Mouse (Mus musculus): ENCODE results near the gene Gm3543.
"Not testable (repeated sequence)": the region's sequence is repeated elsewhere in the genome, so short reads cannot be mapped to it uniquely, and the experiment has no call there.

The Gm3543 gene

GRCm38 (mm10) chr14:41983225-41983624 lies at the start of gene Gm3543:
Gene Gm3543, minus strand, starts transcription at chr14:41983325.
- not testable (repeated sequence) for DNase-seq (ENCODE audit: low spot score in 2 of 2)

GRCm38 (mm10) chr14:41968596-41968995 lies 14.5 kb downstream of the Gm3543 start:
- not testable (repeated sequence) for DNase-seq (ENCODE audit: low spot score in 2 of 2)

DNA sequence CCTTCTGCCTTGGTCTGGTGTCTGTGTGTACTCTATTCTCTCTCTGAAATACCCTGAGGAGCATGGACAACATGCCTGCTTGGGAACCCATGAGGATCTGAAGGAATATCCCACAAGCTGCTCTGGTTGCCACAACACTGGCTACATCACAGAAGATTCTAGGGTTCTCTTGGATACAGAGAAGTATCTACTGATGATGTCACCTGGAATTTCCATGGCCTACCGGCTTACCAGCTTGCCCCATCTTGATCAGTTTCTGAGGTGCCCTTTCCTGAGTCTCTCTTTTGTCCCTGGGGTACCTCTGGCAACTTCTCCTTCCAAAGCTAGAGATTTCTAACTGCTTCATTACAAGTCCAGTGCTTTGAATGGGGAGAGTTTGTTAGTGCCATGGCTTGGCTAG lies 15.3 kb downstream of the Gm3543 start, which contains the start of gene Gm6401:
Gm6401 (minus strand) TSS at position 101 of the 400 bp plus-strand sequence.
- not testable (repeated sequence) for DNase-seq (ENCODE audit: low spot score in 2 of 2)

DNA sequence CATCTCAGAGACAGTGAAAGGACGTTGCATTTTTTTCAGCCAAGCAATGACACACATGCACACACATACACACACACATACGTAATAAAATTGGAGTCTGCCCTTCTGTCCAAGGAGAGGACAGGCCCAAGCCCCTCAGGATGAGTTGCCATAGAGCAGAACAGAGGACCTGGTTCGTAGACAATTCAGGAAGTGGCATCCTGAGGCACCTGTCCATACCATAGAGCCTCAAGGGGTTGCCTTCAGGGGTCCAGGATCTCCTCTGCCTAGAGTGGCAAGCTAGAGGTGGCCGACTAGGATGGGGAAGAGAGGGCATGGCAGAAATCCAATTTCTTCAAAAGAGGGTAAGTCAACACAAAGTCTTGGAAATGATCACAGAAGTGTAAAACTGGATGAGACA lies 19.0 kb downstream of the Gm3543 start:
- DNase-seq (ENCODE audit: low spot score in 2 of 2) = not testable (repeated sequence)

- DNase-seq (ENCODE audit: low spot score in 2 of 2) = not testable (repeated sequence)
These were observed 39.4 kb downstream of the Gm3543 start, which contains the start of gene 1700024B05Rik for GRCm38 (mm10) chr14:41943695-41944094. Gene 1700024B05Rik, plus strand, starts transcription at chr14:41943995.
